Mouse (Mus musculus): Measurements from ENCODE around the gene Fpr2.
"Not testable (repeated sequence)": the region's sequence is repeated elsewhere in the genome, so short reads cannot be mapped to it uniquely, and the experiment has no call there.

Fpr2 gene

GRCm38 (mm10) chr17:17882672-17883071, 5.0 kb upstream of the Fpr2 start:
- DNase-seq (ENCODE audit: low read depth): no peak

GRCm38 (mm10) chr17:17883840-17884239, 3.8 kb upstream of the Fpr2 start, which contains the start of gene Fpr1:
TSS of gene Fpr1 (minus strand) at chr17:17883940.
- no peak for DNase-seq (ENCODE audit: low read depth)

GRCm38 (mm10) chr17:17889732-17890425, 2.3 kb downstream of the Fpr2 start:
- DNase-seq (ENCODE audit: low read depth): no peak

- DNase-seq (ENCODE audit: low read depth): peak; percentile 36
These were observed 8.4 kb downstream of the Fpr2 start for GRCm38 (mm10) chr17:17896039-17896438.

GRCm38 (mm10) chr17:17899268-17899667, 11.6 kb downstream of the Fpr2 start:
- no peak for DNase-seq (ENCODE audit: low read depth)

GRCm38 (mm10) chr17:17900768-17901167, 13.1 kb downstream of the Fpr2 start:
- DNase-seq (ENCODE audit: low read depth): no peak

GRCm38 (mm10) chr17:17909636-17910421, 22.2 kb downstream of the Fpr2 start:
- peak; percentile 81 for DNase-seq (ENCODE audit: low read depth)

DNA sequence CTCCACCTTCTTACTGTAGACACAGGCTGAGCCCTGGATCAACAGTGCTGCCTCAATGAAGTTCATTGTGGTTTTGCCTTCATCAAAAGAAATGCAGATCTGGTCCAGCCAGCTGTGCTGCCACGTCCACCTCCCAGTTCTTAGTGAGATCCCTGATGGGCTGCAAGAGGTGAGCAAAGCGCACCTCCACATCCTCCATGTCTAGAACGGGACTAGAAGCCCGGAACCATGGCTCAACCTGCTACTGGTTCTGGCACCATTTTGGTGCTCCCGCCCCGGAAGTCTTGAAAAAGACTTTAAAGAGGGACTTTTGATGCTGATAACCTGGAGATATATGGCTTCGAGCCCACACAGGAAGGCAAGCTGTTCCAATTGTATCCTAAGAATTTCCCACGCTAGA, 25.0 kb downstream of the Fpr2 start:
- not testable (repeated sequence) for DNase-seq (ENCODE audit: low read depth)

DNA sequence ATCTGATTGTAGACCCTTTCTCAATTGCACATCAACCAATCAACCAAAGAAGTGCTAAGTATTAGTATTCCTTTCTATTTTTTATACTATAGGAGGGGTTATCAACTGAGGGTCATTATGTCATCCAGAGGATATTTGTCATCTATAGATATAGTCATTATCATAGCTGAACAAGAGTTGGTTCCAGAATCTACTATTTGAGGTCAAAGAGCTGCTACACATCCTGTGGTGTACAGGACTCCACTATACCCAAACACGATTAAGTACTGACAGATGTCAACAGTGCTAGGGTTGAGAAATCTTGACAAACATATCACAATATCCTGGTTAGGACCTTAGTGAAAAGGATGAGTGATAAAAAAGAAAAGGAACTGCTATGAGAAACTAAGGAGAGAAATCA, 29.8 kb downstream of the Fpr2 start:
- no peak for DNase-seq (ENCODE audit: low read depth)

GRCm38 (mm10) chr17:17917782-17918181, 30.2 kb downstream of the Fpr2 start:
- DNase-seq (ENCODE audit: low read depth): no peak

Measured in fibroblast of lung, adult 2 months (primary cell).